Mouse (Mus musculus) urinary bladder, postnatal 25 days (tissue): Measurements from ENCODE around the gene Tmem184b.

Source experiments
- DNase-seq: peaks from one replicate; pipeline ENCODE4 v3.0.0; 2022; ENCODE audit warnings: low spot score

Tmem184b gene

DNA sequence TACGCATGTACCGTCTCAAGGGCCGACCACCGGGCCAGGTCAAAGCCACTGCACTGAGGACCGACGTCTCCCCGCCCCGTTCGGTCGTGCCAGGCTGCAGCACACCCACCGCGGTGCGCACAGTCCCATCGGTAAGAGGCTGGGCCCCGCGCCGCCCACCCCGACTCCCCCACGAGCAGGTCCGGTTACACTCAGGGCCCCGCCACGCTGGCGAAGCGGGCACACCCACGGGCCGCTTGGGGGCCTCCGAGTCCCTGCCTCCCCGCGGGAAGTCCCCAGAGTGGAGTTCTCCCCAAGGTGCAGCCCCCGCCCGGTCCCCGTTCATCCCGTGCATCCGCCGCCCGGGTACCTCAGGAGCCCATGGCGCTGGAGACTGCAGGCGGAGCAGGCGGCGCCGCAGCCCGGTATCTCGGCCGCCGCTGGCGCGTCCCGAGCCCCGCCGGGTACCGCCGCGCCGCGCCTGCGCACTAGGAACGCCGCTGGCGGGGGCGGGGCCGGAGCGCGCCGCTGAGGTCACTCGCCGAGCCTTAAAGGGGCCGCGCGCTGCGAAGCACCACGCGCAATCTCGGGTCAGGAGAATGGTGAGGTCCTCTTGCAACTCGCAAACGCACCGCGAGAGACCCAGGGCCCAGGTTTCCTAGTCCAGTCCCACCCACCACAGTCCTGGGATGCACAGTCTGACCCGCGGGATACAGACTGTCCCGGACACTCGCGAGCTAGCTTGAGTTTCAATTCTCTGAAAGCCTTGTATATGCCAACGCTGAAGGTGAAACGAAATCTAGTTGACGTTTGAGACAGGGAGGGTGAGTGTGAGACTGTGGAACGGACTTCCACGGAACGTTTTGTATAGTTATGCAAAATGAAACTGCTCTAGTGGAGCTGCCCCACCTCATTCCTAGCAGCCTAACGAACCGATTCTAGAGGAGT, at the start of gene Tmem184b:
Gene Tmem184b, minus strand, starts transcription at position 734 of the 927 bp plus-strand sequence.
- DNase-seq: peak; percentile 83

DNA sequence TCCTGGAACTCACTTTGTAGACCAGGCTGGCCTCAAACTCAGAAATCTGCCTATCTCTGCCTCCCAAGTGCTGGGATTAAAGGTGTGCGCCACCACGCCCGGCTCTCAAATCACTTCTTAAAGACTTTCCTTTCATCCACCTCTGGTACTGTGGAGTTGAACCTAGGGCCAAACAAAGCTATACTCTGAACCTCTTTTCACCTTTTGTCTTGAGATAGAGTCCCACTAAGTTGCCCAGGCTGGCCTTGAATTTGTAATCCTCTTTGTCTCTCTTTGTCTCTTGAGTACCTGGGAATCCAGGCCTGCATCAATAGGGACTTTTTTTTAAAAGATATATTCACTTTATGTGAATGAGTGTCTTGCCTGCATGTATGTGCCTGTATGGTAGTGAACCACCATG, 44.7 kb upstream of the Tmem184b start:
- DNase-seq: no peak

DNA sequence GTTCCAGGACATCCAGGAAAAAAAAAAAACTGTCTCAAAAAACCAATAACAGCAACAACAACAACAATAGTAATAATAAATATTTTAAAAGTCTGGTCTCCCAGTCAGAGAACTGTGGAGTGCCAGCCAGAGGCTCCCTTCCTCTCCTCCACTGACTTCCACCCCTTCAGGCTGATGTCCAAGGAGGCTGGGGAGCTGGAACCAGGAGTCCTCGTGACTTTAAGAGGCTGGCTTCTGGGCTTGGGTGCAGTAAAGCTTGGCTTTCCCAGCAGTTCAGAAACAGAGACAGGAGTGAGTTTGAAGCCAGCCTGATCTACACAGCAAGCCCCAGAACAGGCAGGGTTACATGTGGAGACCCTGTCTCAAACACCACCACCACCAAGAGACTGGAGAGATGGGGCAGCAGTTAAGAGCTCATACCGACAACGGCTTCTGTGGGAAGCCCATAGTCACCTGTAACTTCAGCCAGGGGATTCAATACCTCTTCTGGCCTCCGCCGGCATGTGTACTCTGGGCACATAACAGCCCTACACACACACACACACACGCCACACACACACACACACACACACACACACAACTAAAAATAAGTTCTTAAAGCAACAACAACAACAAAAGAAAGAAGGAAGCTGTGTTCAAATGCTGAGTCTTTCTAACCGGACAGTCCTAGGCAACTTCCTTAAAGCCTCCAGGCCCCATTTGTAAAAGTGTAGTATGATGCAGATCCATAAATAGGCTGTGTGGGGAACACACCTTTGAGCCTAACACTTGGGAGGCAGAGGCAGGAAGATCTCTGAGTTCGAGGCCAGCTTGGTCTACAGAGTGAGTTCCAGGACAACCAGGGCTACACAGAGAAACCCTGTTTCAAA, 42.7 kb upstream of the Tmem184b start:
- no peak for DNase-seq

DNA sequence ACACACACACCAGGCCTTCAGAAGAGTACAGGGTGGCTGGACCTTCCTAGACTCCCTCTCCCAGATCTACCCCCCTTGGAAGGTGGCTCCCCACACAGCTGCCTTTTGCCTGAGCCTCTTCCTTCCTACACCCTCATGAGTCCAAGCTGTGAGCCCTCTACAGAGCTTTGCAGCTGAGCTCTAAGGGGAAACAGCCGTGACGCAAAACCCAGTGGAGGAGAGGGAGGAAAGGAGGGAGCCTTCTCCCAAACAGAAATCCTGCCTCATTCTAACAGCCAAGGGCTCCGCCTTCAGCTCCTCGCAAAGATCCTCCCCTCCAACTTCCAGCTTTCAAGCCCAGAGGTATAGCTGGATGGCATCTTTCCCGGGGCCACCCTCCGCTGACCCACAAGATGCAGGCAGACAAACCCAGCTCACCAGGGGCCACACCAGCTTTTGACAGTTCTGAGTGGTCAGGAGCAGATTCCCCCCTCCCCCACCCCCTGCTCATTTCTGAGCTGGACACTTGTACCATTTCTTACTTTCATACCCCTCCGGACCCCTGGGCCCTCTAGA, 40.6 kb upstream of the Tmem184b start:
- no peak for DNase-seq

DNA sequence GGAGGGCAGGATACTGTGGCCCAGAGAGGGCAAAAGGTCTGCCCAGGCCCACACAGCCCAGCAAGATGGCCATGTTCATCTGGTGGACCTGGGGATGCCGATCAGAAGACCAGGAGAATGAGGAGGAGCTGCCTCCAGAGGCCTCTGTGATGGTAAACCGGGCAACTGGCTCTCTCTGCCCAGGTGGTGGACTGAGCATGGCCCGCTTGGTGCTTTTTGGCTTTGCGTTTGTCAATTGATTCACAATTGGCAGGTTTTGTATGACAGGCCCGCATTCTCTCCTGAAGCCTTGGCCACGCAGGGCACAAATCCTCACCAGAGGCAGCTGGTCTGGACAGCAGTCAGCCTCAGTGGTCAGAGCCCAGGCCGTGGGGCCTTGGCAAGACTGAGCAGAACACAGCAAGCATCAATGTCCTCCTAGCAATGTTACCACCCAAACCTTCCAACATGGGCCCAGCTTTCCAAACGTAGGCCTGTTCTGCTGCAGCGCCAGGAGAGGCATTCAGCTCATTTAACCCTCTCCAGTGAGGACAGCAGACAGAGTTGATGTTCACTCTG, 39.7 kb upstream of the Tmem184b start:
- no peak for DNase-seq

DNA sequence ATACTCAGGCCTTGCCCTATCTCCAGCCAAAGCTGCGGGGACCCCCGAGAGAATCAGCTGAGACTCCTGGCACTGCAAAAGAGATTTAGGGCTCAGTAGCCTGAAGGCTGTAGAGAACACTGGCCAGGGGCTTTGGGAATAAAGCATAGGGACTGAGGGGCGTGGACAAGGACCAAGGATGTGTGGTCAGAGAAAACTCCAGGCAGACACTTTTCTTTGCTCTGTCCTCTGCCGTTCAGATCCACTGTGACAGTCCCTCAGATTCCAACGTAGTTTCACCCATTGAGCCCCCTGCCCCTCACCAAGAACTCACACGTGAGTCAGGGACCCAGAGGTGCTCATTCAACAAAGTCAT, 38.9 kb upstream of the Tmem184b start:
- DNase-seq: no peak

DNA sequence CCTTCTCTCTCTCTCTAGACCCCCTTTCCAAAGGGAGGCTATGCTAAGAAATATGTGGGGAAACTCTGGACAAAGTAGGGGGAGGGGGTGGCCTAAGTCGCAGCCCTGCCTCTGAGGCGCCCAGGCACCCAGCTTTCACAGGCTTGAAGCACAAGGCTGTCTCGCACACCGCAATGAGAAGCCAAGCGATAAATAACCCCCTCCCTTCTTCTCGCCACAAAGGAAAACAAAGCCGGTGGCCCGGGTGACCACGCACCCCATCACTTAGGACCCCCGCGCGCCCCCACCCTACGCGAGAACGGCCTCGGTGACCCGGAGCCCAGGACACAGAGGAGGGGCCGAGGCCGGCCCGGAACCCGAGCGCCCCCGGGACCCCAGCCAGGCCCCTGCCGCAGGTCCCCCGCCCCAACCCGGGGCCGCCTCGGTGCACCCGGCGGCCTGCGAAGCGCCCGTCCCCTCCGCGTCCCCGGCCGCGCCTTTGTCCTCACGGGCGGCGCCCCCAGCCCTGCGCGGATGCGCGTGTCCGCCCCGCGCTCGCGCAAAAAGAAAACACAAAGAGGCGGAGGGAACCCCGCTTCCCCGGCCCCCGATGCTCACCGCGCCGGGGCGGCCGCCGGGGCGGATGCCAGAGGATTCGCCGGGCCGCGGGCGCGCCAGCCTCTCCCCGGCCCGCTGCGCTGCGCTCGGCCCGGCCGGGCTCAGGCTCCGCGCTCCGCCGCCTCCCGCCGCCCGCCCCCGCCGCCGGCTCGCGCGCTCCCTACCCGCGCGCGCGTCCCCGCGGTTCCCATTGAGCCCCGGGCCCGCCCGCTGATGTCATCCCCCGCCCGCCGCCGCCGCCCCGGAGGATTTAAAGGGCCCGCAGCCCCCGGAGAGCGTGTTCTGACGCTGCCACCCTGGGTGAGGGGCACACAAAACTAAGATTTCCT, 38.2 kb upstream of the Tmem184b start:
- DNase-seq: peak; percentile 83

DNA sequence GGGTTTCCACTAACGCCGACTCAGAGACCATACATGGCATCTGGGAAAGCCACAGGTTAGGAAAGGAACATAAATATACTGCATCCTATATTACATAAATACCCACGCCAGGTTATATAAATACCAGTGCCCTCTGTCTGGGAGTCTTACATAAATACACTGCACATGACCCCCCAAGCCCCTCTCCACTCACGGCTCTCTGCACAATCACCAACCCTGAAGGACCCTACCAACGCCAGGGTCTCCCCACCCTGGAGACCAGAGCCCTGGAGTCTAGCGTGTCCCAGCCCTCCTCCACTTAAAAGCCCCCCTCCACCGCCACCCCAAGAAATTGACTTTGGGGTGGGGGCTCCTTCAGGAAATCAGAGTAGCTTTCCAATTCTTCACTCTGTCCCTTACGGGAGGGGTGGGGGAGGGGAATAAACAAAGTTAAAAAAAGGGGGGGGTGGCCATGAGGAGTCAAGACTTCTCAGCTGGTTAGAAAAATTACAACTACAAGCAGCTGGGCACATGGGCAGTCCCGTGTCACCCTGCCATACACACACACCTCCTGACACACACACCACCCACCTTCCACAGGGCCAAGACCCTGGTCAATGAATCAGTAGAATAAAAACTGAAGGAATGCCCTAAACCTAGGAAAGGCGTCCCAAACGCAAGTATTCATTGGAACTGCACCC, 37.4 kb upstream of the Tmem184b start:
- DNase-seq: no peak

DNA sequence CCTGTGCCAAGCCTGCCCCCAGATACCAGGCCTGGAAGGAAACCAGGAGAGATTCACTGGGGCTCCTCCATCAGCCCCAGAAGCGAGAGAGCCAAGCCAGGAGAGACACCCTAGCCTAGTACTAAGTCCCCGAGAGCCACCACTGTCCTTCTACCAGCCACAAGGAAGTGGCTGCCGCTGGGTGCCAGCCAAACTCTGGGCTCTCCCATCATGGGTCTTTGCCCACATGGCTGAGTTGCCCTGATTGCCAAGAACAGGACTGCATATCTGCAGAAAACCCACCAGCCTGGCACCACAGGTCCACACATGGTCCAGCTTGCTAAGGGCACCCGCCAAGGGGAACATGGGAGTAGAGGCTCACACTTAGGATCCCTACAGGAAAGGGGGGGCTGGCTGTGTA, 36.9 kb upstream of the Tmem184b start:
- no peak for DNase-seq

DNA sequence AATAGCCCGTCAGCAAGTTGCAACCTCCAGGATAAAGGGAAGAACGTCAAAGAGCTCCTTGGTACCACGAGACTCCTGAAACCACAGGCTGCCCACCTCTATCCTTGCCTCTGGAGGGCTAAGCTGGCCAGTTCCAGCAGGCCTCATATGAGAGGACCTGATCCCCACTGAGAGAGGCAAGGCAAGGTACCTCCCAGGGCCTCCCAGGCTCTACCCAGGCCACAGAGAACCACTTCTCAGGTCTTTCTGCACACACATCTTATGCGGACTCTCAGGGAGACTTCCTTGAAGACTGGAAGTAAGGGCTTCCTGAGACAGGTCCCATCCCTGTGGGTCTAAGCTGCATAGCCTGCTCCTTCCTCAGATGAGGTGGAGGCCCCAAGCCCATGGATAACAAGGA, 36.0 kb upstream of the Tmem184b start:
- no peak for DNase-seq

DNA sequence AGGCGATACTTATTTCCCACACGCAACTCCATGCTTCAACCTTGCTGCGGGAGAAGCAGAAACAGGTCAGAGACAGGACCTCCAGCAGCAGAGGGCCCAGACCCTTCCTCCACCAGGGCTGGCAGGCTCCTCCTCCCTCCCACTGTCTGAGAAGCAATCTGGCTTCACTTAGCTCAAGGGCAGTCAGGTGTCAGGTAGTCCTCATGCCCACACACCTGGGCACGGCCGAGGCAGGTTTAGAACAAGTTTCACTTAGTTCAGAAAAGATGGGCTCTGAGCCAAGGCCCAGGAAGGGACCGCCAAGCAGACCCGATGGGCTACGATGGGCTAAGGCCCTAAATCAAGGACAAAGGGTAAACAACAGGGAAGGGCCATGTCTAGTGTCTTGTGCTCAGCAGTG, 35.4 kb upstream of the Tmem184b start:
- no peak for DNase-seq

DNA sequence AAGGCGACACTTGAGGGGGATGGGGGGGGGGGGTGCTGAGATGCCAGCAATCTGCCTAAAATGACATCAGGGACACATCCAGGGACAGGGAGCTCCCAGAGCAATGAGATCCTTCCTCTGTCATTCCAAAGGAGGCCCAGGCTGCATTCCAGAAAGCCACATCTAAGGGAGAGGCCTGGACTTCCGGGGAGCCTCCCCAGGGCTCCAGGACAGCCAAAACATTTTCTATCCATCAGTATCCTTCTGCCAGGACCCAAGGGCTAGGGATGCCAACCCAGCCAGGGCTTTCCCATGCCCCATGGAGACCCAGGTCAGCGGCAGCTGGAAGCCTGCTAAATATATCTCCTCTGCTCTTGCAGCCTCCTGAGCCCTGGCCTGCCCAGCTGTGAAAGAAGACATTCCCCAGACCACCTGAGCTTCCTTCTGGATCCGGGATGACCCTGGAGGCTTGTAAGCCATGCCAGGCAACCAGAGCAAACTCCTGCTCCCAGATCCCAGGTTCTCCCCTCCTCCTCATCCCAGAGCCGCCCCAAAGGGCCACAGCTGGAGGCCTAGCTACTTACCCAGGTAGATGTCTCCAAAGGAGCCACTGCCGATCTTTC, 34.9 kb upstream of the Tmem184b start:
- no peak for DNase-seq

DNA sequence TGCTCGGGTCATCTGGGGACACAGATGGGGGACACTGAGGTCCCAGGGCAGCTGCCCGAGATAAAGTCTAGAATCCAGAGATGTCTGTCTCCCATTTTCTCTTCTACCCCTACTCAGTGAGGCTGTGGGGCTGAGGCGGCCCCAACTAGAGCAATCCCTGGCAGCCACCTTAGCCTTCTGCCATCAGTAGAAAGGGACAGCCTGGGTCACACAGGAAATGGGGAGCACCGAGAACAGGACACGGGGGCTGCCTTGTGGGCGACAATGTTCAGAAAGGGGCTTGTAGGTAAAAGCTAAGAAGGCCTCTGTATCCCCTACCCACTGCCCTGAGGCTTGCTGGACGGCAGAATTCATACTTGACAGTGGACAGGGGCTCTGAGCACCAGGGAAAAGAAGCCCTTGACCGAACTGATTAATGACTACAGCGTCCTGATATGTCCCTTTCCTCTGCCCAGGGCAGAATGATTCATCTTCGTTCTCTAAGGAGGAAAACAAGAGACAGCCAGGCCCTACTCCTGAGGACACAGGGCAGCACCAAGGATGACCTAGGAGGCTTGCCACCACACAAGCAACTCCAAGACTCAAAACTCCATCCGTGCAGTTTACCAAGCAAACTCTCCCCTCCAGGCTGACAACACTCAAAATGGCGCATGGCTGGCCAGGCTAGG, 34.3 kb upstream of the Tmem184b start:
- no peak for DNase-seq

DNA sequence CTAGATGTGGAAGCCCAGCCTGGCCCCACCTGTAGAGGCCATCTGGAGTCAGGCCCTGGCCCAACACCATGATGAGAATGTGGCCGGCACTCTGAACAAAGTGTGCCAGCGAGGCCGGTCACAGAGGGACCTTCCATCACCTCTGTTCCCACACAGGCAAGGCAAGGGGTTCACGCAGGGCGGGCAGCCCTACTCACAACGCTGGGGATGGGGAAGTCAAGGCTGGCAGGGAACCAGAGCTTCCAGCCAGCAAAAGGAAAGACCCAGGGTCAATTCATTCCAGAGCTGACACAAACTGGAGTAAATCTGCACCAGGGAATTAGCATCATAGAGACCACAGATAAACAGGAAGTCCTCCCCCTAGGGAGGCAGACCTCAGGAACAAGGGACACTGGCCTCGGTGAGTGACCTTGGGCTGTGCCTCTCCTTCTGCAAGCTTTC, 33.1 kb upstream of the Tmem184b start:
- no peak for DNase-seq

DNA sequence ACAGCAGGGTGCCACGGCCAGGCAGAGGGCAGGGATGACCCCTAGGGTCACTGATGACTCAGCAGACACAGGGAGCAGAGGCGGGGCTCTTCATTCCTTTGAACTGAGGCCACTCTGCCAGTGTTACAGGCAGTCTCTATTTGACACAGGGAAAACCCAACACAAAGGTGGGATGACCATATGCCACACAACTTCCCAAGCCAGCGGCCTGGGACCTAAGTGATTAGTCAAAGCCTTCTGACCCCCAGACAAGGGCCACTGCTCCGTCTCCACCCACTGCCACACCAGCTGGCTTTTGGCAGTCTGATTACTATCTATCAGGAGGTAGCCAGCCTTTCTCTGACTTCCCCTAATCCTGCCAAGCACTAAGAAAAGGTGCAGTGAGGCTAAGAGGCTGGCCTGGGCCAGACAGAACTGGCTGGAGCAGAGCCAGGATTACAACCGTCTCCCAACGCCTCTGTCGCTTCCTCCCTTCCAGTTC, 31.9 kb upstream of the Tmem184b start:
- no peak for DNase-seq

DNA sequence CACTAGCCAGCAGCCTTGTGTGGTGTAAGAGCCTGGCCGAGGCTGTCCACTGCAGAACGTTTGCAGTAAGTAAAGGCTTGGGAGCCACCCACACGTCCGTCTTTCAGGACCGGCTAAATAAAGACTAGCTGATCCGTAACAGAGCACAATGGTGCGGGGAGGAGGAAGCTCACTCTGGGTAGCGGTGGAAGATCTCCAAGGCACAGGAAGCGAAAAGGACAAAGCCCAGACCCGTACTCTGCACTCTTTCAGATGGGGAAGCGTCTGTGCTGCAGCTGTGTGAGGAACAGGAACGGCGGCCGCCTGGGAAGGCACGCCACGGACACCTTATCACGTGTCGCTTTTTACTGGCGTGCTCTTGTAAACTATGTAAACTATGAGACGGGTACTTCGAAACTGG, 29.5 kb upstream of the Tmem184b start:
- DNase-seq: no peak

DNA sequence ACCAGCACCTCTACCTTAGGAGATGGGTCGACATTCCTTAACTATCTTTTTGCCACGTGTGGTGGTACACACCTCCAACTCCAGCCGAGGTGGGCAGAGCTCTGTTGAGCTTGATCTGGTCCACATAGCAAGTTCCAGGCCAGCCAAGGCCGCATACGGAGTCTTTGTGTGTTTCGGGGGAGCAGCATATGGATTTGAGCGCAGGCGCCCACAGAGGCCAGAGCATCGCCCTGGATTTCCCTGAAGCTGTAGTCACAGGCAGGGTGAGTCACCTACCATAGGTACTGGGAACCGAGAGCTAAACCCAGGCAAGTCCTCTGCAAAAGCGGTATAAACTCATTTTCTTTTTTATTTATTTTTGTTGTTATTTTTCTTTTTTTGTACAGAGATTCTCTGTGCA, 29.0 kb upstream of the Tmem184b start:
- no peak for DNase-seq

DNA sequence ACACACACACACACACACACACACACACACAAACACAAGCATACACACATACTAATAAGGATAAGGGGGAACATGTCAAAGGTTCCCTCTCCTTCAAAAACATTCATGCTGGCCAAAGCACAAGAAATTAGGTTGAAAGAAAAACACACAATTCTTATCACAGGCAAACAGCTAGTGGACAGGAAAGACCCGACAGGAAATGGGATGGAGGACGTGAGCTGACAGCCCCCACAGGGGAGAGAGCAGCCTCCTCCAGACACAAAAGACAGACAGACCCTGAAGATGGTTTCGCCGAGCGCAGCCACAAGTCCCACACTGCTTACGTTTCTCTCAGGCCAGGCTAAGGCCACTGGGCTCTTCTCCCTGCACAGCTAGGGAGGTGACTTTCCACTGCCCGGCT, 28.6 kb upstream of the Tmem184b start:
- DNase-seq: no peak

DNA sequence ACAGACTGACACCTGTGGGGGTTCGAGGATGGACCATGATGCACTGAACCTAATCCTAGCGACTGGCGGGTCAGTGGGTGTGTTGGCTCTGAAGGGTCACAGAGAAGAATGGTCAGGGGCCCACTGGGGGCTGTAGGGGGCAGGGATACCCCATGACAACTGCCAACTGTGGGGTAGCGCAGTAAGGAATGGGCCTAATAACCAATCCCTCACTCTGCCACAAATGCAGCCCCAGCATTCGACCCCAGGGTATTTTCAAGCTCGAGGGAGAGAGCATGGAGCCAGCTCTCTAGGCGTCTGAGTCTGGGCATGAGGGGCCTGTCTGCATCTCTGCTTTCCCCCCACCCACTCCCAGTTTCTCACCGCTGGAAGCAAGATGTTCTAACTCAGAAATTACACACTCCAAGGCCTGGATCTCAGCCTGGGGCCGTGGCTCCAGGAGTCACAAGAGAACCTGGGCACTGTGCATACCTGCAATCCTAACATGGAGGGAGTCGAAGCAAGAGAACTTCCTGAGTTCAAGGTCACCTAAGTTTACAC, 27.2 kb upstream of the Tmem184b start:
- no peak for DNase-seq
